Mouse (Mus musculus): ENCODE measurements around the gene Mettl1. TPM values are rescaled to one million over a fixed set of nuclear protein-coding genes. Genes with fewer than 3 reads are reported as not detected.
A peak's percentile ranks its signal among the peaks of the same experiment; 100 is the strongest.

Mettl1 gene
- polyA plus RNA-seq, 2 experiments, result 48.6 to 59.1 TPM

DNA sequence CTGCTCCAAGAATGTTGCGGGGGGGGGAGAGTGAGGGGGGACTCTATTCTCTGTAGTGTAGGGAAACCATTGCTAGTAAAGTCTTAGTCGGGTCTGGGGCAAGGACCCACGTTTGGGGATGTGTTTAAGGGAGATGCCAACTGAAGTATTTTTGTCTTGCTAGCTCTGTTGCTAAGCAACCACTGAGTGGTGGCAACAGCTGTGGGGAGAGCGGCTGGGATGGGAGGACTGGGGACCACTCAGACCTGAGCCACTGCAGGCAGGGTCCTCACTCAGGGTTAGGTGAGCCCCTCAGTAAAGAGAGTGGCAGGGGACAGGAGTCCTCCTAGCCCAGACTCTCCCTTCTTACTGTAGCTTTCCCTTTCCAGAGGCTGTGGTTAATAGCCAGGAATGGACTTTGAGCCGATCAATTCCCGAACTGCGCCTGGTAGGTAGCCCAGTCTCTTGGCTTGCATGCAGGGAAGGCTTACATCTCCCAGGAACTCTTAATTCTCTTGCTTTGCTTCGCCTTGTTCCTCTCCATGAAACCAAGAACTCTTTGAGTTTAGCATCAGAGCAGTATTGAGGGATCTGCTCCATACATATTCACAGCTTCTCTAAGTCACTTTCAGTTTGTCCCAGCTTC, 40.9 kb downstream of the Mettl1 start:
- Histone ChIP-seq H3K9ac (ENCODE audit: low read depth, low read length, severe bottlenecking) (no peak overlapping the region), H3K9me3 (ENCODE audit: control insufficient read depth, low read length) (no peaks in the 10 kb centered on the region), H3K4me3 (replicated peaks; ENCODE audit: low read length) (peak overlapping the region; percentile 14; the same call in 1 of the 2 replicates), H3K36me3 (ENCODE audit: control insufficient read depth, insufficient read depth, low read length) (no peaks in the 10 kb centered on the region), H3K27ac (replicated peaks; ENCODE audit: low read depth, low read length) (no peak overlapping the region), H3K27me3 (ENCODE audit: control insufficient read depth, insufficient read depth, low read length) (peaks cover 71% of the 10 kb centered on the region), H3K4me1 (ENCODE audit: control insufficient read depth, insufficient read depth, low read length) (peaks cover 9% of the 10 kb centered on the region; the same call in 1 of the 2 replicates), H3K4me2 (replicated peaks; ENCODE audit: low read depth, low read length, severe bottlenecking) (no peak overlapping the region)
- peak; percentile 66 for DNase-seq (ENCODE audit: low spot score)
- TF ChIP-seq POLR2A (IDR thresholded peaks at IDR 0.05; ENCODE audit: borderline replicate concordance, extremely low read depth, insufficient read depth, insufficient read length), result no peak
- 32% methylated on average over 8 of the region's 8 CpGs for WGBS
- ATAC-seq (ENCODE audit: low FRiP score, low read depth), result peak; percentile 76

DNA sequence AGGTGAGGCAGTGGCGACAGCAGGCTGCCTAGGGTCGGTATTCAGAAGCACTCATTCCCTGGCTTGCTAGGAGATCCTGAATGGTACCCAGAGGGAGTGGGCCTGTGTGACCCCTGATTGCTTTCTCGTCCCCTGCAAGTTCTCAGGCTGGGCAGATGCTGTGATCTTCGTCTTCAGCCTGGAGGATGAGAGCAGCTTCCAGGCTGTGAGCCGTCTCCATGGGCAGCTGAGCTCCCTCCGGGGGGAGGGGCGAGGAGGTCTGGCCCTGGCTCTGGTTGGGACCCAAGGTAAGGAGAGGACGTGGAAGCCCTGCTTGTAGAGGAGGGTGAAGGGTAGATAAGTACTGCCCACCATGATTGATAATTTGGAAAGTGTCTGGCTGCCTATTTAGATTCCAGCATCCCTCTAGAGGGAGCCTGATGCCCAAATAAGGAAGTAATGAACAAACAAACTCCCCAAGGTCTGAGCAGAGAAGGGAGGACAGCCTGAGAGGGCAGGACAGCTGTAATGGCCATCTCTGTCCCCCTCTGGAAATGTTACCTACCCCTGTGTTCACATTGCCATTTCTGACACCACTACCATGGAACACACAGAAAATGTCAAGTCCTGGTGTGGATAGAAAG, 42.2 kb downstream of the Mettl1 start:
- no peak for ATAC-seq (ENCODE audit: low FRiP score, low read depth)
- WGBS, result 19% methylated on average over 8 of the region's 8 CpGs
- no peak overlapping the region for H3K9ac ChIP-seq (ENCODE audit: low read depth, low read length, severe bottlenecking)

DNA sequence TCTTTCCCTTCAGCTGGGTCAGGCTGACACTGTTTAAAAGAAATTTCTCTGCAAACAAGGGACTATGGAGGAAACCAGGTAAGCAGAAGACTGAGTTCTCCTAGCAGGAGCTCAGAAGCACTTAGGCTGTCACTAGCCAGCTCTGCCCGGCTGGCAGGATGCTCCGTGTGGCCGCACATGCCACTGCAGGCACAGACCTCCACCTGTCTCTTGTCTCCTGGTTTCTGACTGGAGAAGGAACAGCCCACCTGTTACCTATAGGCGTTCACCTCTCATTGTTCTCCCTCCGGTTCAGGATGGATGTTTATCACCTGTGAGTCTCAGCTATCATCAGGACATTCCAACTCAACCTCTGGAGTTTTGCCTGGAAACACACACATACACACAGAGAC, 42.7 kb downstream of the Mettl1 start:
- H3K27me3 ChIP-seq (ENCODE audit: control insufficient read depth, insufficient read depth, low read length), result peaks cover 55% of the 10 kb centered on the region
- H3K36me3 ChIP-seq (ENCODE audit: control insufficient read depth, insufficient read depth, low read length), result no peaks in the 10 kb centered on the region
- ATAC-seq (ENCODE audit: low FRiP score, low read depth), result no peak
- TF ChIP-seq POLR2A (IDR thresholded peaks at IDR 0.05; ENCODE audit: borderline replicate concordance, extremely low read depth, insufficient read depth, insufficient read length), result no peak
- H3K4me2 ChIP-seq (replicated peaks; ENCODE audit: low read depth, low read length, severe bottlenecking), result no peak overlapping the region
- no peaks in the 10 kb centered on the region for H3K9me3 ChIP-seq (ENCODE audit: control insufficient read depth, low read length)
- 41% methylated on average over 5 of the region's 5 CpGs for WGBS
- H3K4me1 ChIP-seq (ENCODE audit: control insufficient read depth, insufficient read depth, low read length), result peaks cover 5% of the 10 kb centered on the region; the same call in 1 of the 2 replicates
- no peak for DNase-seq (ENCODE audit: low spot score)
- no peak overlapping the region for H3K9ac ChIP-seq (ENCODE audit: low read depth, low read length, severe bottlenecking)
- H3K27ac ChIP-seq (replicated peaks; ENCODE audit: low read depth, low read length), result no peak overlapping the region
- H3K4me3 ChIP-seq (replicated peaks; ENCODE audit: low read length), result no peak overlapping the region

More for the DNA sequence above, 42.2 kb downstream of the Mettl1 start:
- TF ChIP-seq POLR2A (IDR thresholded peaks at IDR 0.05; ENCODE audit: borderline replicate concordance, extremely low read depth, insufficient read depth, insufficient read length), result no peak
- H3K9me3 ChIP-seq (ENCODE audit: control insufficient read depth, low read length), result no peaks in the 10 kb centered on the region
- peaks cover 6% of the 10 kb centered on the region; the same call in 1 of the 2 replicates for H3K4me1 ChIP-seq (ENCODE audit: control insufficient read depth, insufficient read depth, low read length)
- H3K36me3 ChIP-seq (ENCODE audit: control insufficient read depth, insufficient read depth, low read length), result no peaks in the 10 kb centered on the region
- H3K4me2 ChIP-seq (replicated peaks; ENCODE audit: low read depth, low read length, severe bottlenecking), result no peak overlapping the region
- DNase-seq (ENCODE audit: low spot score), result no peak
- no peak overlapping the region for H3K4me3 ChIP-seq (replicated peaks; ENCODE audit: low read length)
- peaks cover 58% of the 10 kb centered on the region for H3K27me3 ChIP-seq (ENCODE audit: control insufficient read depth, insufficient read depth, low read length)
- no peak overlapping the region for H3K27ac ChIP-seq (replicated peaks; ENCODE audit: low read depth, low read length)

DNA sequence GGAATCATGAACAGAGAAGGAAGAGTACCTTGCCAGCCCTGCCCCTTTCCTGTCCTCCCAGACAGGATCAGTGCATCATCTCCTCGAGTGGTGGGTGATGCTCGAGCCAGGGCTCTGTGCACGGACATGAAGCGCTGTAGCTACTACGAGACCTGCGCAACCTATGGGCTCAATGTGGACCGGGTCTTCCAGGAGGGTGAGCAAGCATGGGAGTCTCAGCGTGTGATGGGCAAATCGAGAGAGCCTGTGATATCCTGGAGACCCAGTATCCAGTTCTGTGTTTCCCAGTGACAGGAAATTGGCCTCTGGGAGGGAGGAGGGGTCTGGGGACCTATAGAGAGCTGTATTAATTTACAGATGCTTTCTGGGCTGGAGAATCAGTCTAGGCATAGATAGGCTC, 43.8 kb downstream of the Mettl1 start:
- 76% methylated on average over 9 of the region's 9 CpGs for WGBS
- peaks cover 55% of the 10 kb centered on the region for H3K27me3 ChIP-seq (ENCODE audit: control insufficient read depth, insufficient read depth, low read length)
- no peak for ATAC-seq (ENCODE audit: low FRiP score, low read depth)

DNA sequence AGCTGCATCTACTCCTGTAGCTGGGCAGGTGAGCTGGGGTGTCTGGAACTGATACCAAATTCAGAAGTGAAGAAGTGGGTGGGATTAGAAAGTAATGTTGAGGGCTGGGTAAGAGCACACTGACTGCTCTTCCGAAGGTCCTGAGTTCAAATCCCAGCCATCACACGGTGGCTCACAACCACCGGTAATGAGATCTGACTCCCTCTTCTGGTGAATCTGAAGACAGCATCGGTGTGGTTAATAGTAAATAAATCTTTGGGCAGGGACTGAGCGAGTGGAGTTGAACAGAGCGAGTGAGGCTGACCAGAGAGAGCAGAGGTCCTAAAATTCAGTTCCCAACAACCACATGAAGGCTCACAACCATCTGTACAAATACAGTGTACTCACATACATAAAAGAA, 44.4 kb downstream of the Mettl1 start:
- Histone ChIP-seq H3K4me2 (replicated peaks; ENCODE audit: low read depth, low read length, severe bottlenecking) (no peak overlapping the region), H3K9me3 (ENCODE audit: control insufficient read depth, low read length) (no peaks in the 10 kb centered on the region), H3K9ac (ENCODE audit: low read depth, low read length, severe bottlenecking) (no peak overlapping the region), H3K27me3 (ENCODE audit: control insufficient read depth, insufficient read depth, low read length) (peaks cover 55% of the 10 kb centered on the region), H3K27ac (replicated peaks; ENCODE audit: low read depth, low read length) (no peak overlapping the region), H3K4me3 (replicated peaks; ENCODE audit: low read length) (no peak overlapping the region), H3K4me1 (ENCODE audit: control insufficient read depth, insufficient read depth, low read length) (no peaks in the 10 kb centered on the region; the same call in 1 of the 2 replicates), H3K36me3 (ENCODE audit: control insufficient read depth, insufficient read depth, low read length) (no peaks in the 10 kb centered on the region)
- no peak for TF ChIP-seq POLR2A (IDR thresholded peaks at IDR 0.05; ENCODE audit: borderline replicate concordance, extremely low read depth, insufficient read depth, insufficient read length)
- WGBS, result 73% methylated on average over 6 of the region's 6 CpGs
- ATAC-seq (ENCODE audit: low FRiP score, low read depth) (no peak), DNase-seq (ENCODE audit: low spot score) (no peak)

More for the DNA sequence above, 43.8 kb downstream of the Mettl1 start:
- peaks cover under 1% of the 10 kb centered on the region; the same call in 1 of the 2 replicates for H3K4me1 ChIP-seq (ENCODE audit: control insufficient read depth, insufficient read depth, low read length)
- H3K4me2 ChIP-seq (replicated peaks; ENCODE audit: low read depth, low read length, severe bottlenecking), result no peak overlapping the region
- DNase-seq (ENCODE audit: low spot score), result no peak
- H3K9me3 ChIP-seq (ENCODE audit: control insufficient read depth, low read length), result no peaks in the 10 kb centered on the region
- no peak overlapping the region for H3K9ac ChIP-seq (ENCODE audit: low read depth, low read length, severe bottlenecking)
- TF ChIP-seq POLR2A (IDR thresholded peaks at IDR 0.05; ENCODE audit: borderline replicate concordance, extremely low read depth, insufficient read depth, insufficient read length), result no peak
- H3K36me3 ChIP-seq (ENCODE audit: control insufficient read depth, insufficient read depth, low read length), result no peaks in the 10 kb centered on the region
- no peak overlapping the region for H3K4me3 ChIP-seq (replicated peaks; ENCODE audit: low read length)
- no peak overlapping the region for H3K27ac ChIP-seq (replicated peaks; ENCODE audit: low read depth, low read length)

Data from limb, embryonic 14.5 days (tissue).